Comparison of ENCODE assay signal across 8 mouse cellular contexts in genomic region chr6:115717101-115717652, GRCm38 (mm10). TPM values are rescaled to one million over a fixed set of nuclear protein-coding genes. Genes with fewer than 3 reads are reported as not detected.
DNase-seq lines count a peak whose midpoint lies in the region; ATAC-seq and TF ChIP-seq lines count a peak whose summit lies in the region.

No protein-coding gene starts in this region.

- ATAC-seq in G1E (ENCODE audit: extremely low read depth, insufficient number of reproducible peaks, low FRiP score, poor library complexity, severe bottlenecking), result peak; percentile 15; the same call in 1 of the 2 replicates
- ATAC-seq in forebrain, embryonic 16.5 days, result peak; percentile 59
- peak; percentile 9 to 22; a peak in 2 of 4 replicates for ATAC-seq in hematopoietic stem cell, adult 5-6 weeks (replicated peaks in 1 of 2; ENCODE audit: insufficient read depth in 1 of 2, low FRiP score in 2 of 2, low TSS enrichment in 1 of 2, low read depth in 1 of 2, poor library complexity in 2 of 2, severe bottlenecking in 2 of 2)
- ATAC-seq in limb, embryonic 12.5 days (ENCODE audit: insufficient number of reproducible peaks, insufficient read depth, low FRiP score, low TSS enrichment, low read depth), result peak; percentile 74
- peak; percentile 71 for ATAC-seq in midbrain, embryonic 15.5 days (replicated peaks)

- H3K9me3 ChIP-seq in G1E (replicated peaks), result no peaks in the 10 kb centered on the region
- H3K9me3 ChIP-seq in forebrain, embryonic 16.5 days (ENCODE audit: control insufficient read depth, low read length), result no peaks in the 10 kb centered on the region
- no peaks in the 10 kb centered on the region for H3K9me3 ChIP-seq in limb, embryonic 12.5 days
- no peaks in the 10 kb centered on the region for H3K9me3 ChIP-seq in midbrain, embryonic 15.5 days

- H3K27ac ChIP-seq in forebrain, embryonic 16.5 days (ENCODE audit: low read length), result no peak overlapping the region
- H3K27ac ChIP-seq in limb, embryonic 12.5 days, result peak overlapping the region; percentile 72
- H3K27ac ChIP-seq in midbrain, embryonic 15.5 days, result no peak overlapping the region

- no peak for TF ChIP-seq CTCF in G1E (IDR thresholded peaks at IDR 0.05; ENCODE audit: low read depth, low read length)

- no peak overlapping the region for H3K9ac ChIP-seq in forebrain, embryonic 16.5 days (replicated peaks; ENCODE audit: low read depth, low read length)
- H3K9ac ChIP-seq in limb, embryonic 12.5 days (replicated peaks), result peak overlapping the region; percentile 38; the same call in 1 of the 2 replicates
- H3K9ac ChIP-seq in midbrain, embryonic 15.5 days, result no peak overlapping the region

- no peaks in the 10 kb centered on the region for H3K36me3 ChIP-seq in G1E (replicated peaks)
- no peaks in the 10 kb centered on the region for H3K36me3 ChIP-seq in forebrain, embryonic 16.5 days (ENCODE audit: control insufficient read depth, insufficient read depth)
- H3K36me3 ChIP-seq in limb, embryonic 12.5 days, result no peaks in the 10 kb centered on the region
- H3K36me3 ChIP-seq in midbrain, embryonic 15.5 days (replicated peaks), result no peaks in the 10 kb centered on the region

- peaks cover 15% of the 10 kb centered on the region for H3K27me3 ChIP-seq in G1E (ENCODE audit: insufficient read depth, low read length)
- no peaks in the 10 kb centered on the region for H3K27me3 ChIP-seq in forebrain, embryonic 16.5 days (replicated peaks; ENCODE audit: control insufficient read depth, insufficient read depth, low read length)
- H3K27me3 ChIP-seq in limb, embryonic 12.5 days, result no peaks in the 10 kb centered on the region
- no peaks in the 10 kb centered on the region for H3K27me3 ChIP-seq in midbrain, embryonic 15.5 days (replicated peaks)

- no peak overlapping the region for H3K4me3 ChIP-seq in G1E (ENCODE audit: low read depth, low read length)
- no peak overlapping the region for H3K4me3 ChIP-seq in forebrain, embryonic 16.5 days (replicated peaks; ENCODE audit: low read length)
- H3K4me3 ChIP-seq in limb, embryonic 12.5 days (replicated peaks), result 0 out of 2 replicates have a peak overlapping the region, but pooled peaks have one; percentile 2
- H3K4me3 ChIP-seq in midbrain, embryonic 15.5 days, result 0 out of 2 replicates have a peak overlapping the region, but pooled peaks have one; percentile 4

- peaks cover 13% of the 10 kb centered on the region for H3K4me1 ChIP-seq in G1E (ENCODE audit: insufficient read depth, low read depth, low read length)
- H3K4me1 ChIP-seq in forebrain, embryonic 16.5 days (replicated peaks; ENCODE audit: control insufficient read depth, insufficient read depth, low read length), result peaks cover 12% of the 10 kb centered on the region
- H3K4me1 ChIP-seq in limb, embryonic 12.5 days (replicated peaks), result peaks cover 24% of the 10 kb centered on the region
- H3K4me1 ChIP-seq in midbrain, embryonic 15.5 days, result peaks cover 18% of the 10 kb centered on the region

- H3K4me2 ChIP-seq in forebrain, embryonic 16.5 days (ENCODE audit: low read length), result peak overlapping the region; percentile 46
- peak overlapping the region; percentile 52 for H3K4me2 ChIP-seq in limb, embryonic 12.5 days
- H3K4me2 ChIP-seq in midbrain, embryonic 15.5 days, result peak overlapping the region; percentile 48

- 15% methylated on average over 8 of the region's 8 CpGs for WGBS in forebrain, embryonic 16.5 days
- WGBS in limb, embryonic 12.5 days, result 14% methylated on average over 8 of the region's 8 CpGs
- WGBS in midbrain, embryonic 15.5 days, result 15% methylated on average over 8 of the region's 8 CpGs

- DNase-seq in G1E (ENCODE audit: low spot score), result no peak
- DNase-seq in urinary bladder, postnatal 14 days (ENCODE audit: low spot score), result peak; percentile 44
- DNase-seq in layer of hippocampus, adult 8-10 months (ENCODE audit: low spot score in 2 of 2), result no peak
- DNase-seq in testis, postnatal 10 days (ENCODE audit: low spot score), result no peak

RNA-seq across cellular contexts. Expression of gene Raf1, which starts 40.7 kb away (rescaled TPM):
- total RNA-seq in G1E (2014; fragmentation: Nextera tagmentation) (75.5 and 78.1 TPM in 2 replicates), G1E (2017) (53.0 and 56.9 TPM in 2 replicates)
- 14.6 and 20.9 TPM in 2 replicates for polyA plus RNA-seq in G1E (2012)
- polyA plus RNA-seq in forebrain, embryonic 16.5 days (2015; fragmentation: Nextera tagmentation; extraction: Ambion mirVana), result 158 and 160 TPM in 2 replicates
- total RNA-seq in hematopoietic stem cell, adult 5-6 weeks (2017), result 84.3 and 90.6 TPM in 2 replicates
- 134 and 135 TPM in 2 replicates for polyA plus RNA-seq in limb, embryonic 12.5 days (2016; fragmentation: Nextera tagmentation; extraction: Ambion mirVana)
- 142 and 146 TPM in 2 replicates for polyA plus RNA-seq in midbrain, embryonic 15.5 days (2015; fragmentation: Nextera tagmentation; extraction: Ambion mirVana)
- 100 to 1,000 TPM in 1 of 4 experiments, 10 to 100 TPM in 3; 78.9 to 102 (median 84.5) TPM for total RNA-seq in layer of hippocampus, adult 8-10 months (2022)

RNA-seq across cellular contexts. Expression of gene Tmem40, which starts 45.0 kb away (rescaled TPM):
- total RNA-seq in G1E (2014; fragmentation: Nextera tagmentation), result 1.8 TPM in 1 of 2 replicates, not detected in the other
- 14.6 and 16.5 TPM in 2 replicates for total RNA-seq in G1E (2017)
- polyA plus RNA-seq in G1E (2012), result 2.8 and 3.4 TPM in 2 replicates
- 0.91 TPM in 1 of 2 replicates, not detected in the other for polyA plus RNA-seq in forebrain, embryonic 16.5 days (2015; fragmentation: Nextera tagmentation; extraction: Ambion mirVana)
- 20.8 and 62.5 TPM in 2 replicates for total RNA-seq in hematopoietic stem cell, adult 5-6 weeks (2017)
- polyA plus RNA-seq in limb, embryonic 12.5 days (2016; fragmentation: Nextera tagmentation; extraction: Ambion mirVana), result 1.7 and 1.9 TPM in 2 replicates
- polyA plus RNA-seq in midbrain, embryonic 15.5 days (2015; fragmentation: Nextera tagmentation; extraction: Ambion mirVana), result 0.74 and 1.2 TPM in 2 replicates
- under 1 TPM in 3 of 4 experiments, not detected in 1; 0.55 to 0.62 (median 0.59) TPM for total RNA-seq in layer of hippocampus, adult 8-10 months (2022)

RNA-seq across cellular contexts. Expression of gene Cand2, which starts 57.2 kb away (rescaled TPM):
- total RNA-seq in G1E (2014; fragmentation: Nextera tagmentation) (6.5 and 7.1 TPM in 2 replicates), G1E (2017) (1.6 and 1.8 TPM in 2 replicates)
- polyA plus RNA-seq in G1E (2012), result 6.1 and 7.1 TPM in 2 replicates
- 16.7 and 17.9 TPM in 2 replicates for polyA plus RNA-seq in forebrain, embryonic 16.5 days (2015; fragmentation: Nextera tagmentation; extraction: Ambion mirVana)
- 7.1 and 8.6 TPM in 2 replicates for total RNA-seq in hematopoietic stem cell, adult 5-6 weeks (2017)
- 66.9 and 71.8 TPM in 2 replicates for polyA plus RNA-seq in limb, embryonic 12.5 days (2016; fragmentation: Nextera tagmentation; extraction: Ambion mirVana)
- polyA plus RNA-seq in midbrain, embryonic 15.5 days (2015; fragmentation: Nextera tagmentation; extraction: Ambion mirVana), result 11.4 and 12.2 TPM in 2 replicates
- 1 to 10 TPM; 2.5 to 4.7 (median 3.4) TPM for total RNA-seq in layer of hippocampus, adult 8-10 months (2022)

Comparison
In these comparisons a context has a peak if more than half of its experiments do, and no peak if none do; other contexts are left out.
1. ATAC-seq: peak in every context shown above with its lines; median percentile 74 in limb, embryonic 12.5 days; 71 in midbrain, embryonic 15.5 days; 59 in forebrain, embryonic 16.5 days; 16 in hematopoietic stem cell, adult 5-6 weeks; 15 in G1E.
2. H3K4me3 ChIP-seq: peak in limb, embryonic 12.5 days (single experiment) and midbrain, embryonic 15.5 days (single experiment); none in G1E (single experiment) and forebrain, embryonic 16.5 days (single experiment).
3. Peak in every context shown above with its lines, with median percentiles within 50 percentile points of each other: H3K4me2 ChIP-seq.